In genomic region chr8:83570272-83571000, GRCm38 (mm10) we compare ENCODE assay signal across 20 mouse cellular contexts. TPM values are rescaled to one million over a fixed set of nuclear protein-coding genes. Genes with fewer than 3 reads are reported as not detected.
DNase-seq lines count a peak whose midpoint lies in the region; ATAC-seq and TF ChIP-seq lines count a peak whose summit lies in the region.
"Had no signal": no experiment of that assay in that cellular context is flagged by ENCODE, and none has a peak within 500 bp of the region (broad histone marks: within the 10 kb centered on the region; RNA-seq: fewer than 3 reads in every experiment).

No protein-coding gene starts in this region.

- no peak overlapping the region for H3K9ac ChIP-seq in neural tube, embryonic 15.5 days (replicated peaks)
- no peak overlapping the region for H3K9ac ChIP-seq in liver, postnatal 0 days (replicated peaks)
- no peak overlapping the region for H3K9ac ChIP-seq in forebrain, embryonic 12.5 days
- H3K9ac ChIP-seq: embryonic facial prominence, embryonic 12.5 days; limb, embryonic 12.5 days; neural tube, embryonic 13.5 days had no signal

- peaks cover 52% of the 10 kb centered on the region for H3K4me1 ChIP-seq in heart, embryonic 10.5 days
- peaks cover 44% of the 10 kb centered on the region for H3K4me1 ChIP-seq in neural tube, embryonic 15.5 days
- peaks cover 23% of the 10 kb centered on the region for H3K4me1 ChIP-seq in liver, postnatal 0 days (ENCODE audit: insufficient read depth)
- peaks cover 21% of the 10 kb centered on the region for H3K4me1 ChIP-seq in forebrain, embryonic 12.5 days

- peaks cover 57% of the 10 kb centered on the region for H3K36me3 ChIP-seq in heart, embryonic 10.5 days
- peaks cover 32% of the 10 kb centered on the region for H3K36me3 ChIP-seq in neural tube, embryonic 15.5 days
- peaks cover 24% of the 10 kb centered on the region for H3K36me3 ChIP-seq in liver, postnatal 0 days (replicated peaks; ENCODE audit: insufficient read depth, low read length)
- peaks cover 46% of the 10 kb centered on the region for H3K36me3 ChIP-seq in forebrain, embryonic 12.5 days (replicated peaks)

- no peak for ATAC-seq in neural tube, embryonic 15.5 days (ENCODE audit: low FRiP score)
- no peak for ATAC-seq in liver, postnatal 0 days
- ATAC-seq in forebrain, embryonic 12.5 days (ENCODE audit: low FRiP score), result no peak
- ATAC-seq: midbrain, embryonic 16.5 days had no signal

- no peaks in the 10 kb centered on the region for H3K9me3 ChIP-seq in heart, embryonic 10.5 days
- no peaks in the 10 kb centered on the region for H3K9me3 ChIP-seq in neural tube, embryonic 15.5 days (replicated peaks)
- no peaks in the 10 kb centered on the region for H3K9me3 ChIP-seq in liver, postnatal 0 days (ENCODE audit: low read length)
- no peaks in the 10 kb centered on the region for H3K9me3 ChIP-seq in forebrain, embryonic 12.5 days
- H3K9me3 ChIP-seq: embryonic facial prominence, embryonic 12.5 days; limb, embryonic 12.5 days; neural tube, embryonic 13.5 days had no signal

- DNase-seq in adrenal gland, adult (ENCODE audit: inconsistent age in 2 of 2, low spot score in 1 of 2), result peak; percentile 12 to 27
- DNase-seq in adrenal gland, postnatal 4 days (ENCODE audit: low spot score in 2 of 2), result no peak
- peak; percentile 69 for DNase-seq in heart, embryonic 10.5 days (ENCODE audit: low spot score)
- DNase-seq in heart, adult 9 months (ENCODE audit: low spot score in 2 of 2), result no peak
- peak; percentile 13 for DNase-seq in neural tube, embryonic 10.5 days (ENCODE audit: extremely low spot score, low spot score)
- peak; percentile 14 for DNase-seq in liver, postnatal 0 days
- DNase-seq: heart, postnatal 36 days; lung, adult 2 months; retina, postnatal 1 day had no signal

- 88% methylated on average over 15 of the region's 15 CpGs for WGBS in heart, embryonic 10.5 days
- WGBS in neural tube, embryonic 15.5 days, result 88% methylated on average over 15 of the region's 15 CpGs
- WGBS in liver, postnatal 0 days (ENCODE audit: insufficient replicate concordance), result 79% methylated on average over 14 of the region's 15 CpGs
- 95% methylated on average over 14 of the region's 15 CpGs for WGBS in forebrain, embryonic 12.5 days

- TF ChIP-seq EP300 in liver, postnatal 0 days (IDR thresholded peaks at IDR 0.05; ENCODE audit: low read depth), result no peak

- H3K4me2 ChIP-seq in neural tube, embryonic 15.5 days, result no peak overlapping the region
- H3K4me2 ChIP-seq in liver, postnatal 0 days (ENCODE audit: low read depth, low read length), result no peak overlapping the region
- H3K4me2 ChIP-seq in forebrain, embryonic 12.5 days, result no peak overlapping the region
- H3K4me2 ChIP-seq: embryonic facial prominence, embryonic 12.5 days; limb, embryonic 12.5 days; neural tube, embryonic 13.5 days had no signal

- no peaks in the 10 kb centered on the region for H3K27me3 ChIP-seq in heart, embryonic 10.5 days (ENCODE audit: insufficient read depth, poor library complexity, severe bottlenecking)
- H3K27me3 ChIP-seq in neural tube, embryonic 15.5 days (replicated peaks), result no peaks in the 10 kb centered on the region
- no peaks in the 10 kb centered on the region for H3K27me3 ChIP-seq in liver, postnatal 0 days (ENCODE audit: insufficient read depth, low read length)
- H3K27me3 ChIP-seq in forebrain, embryonic 12.5 days, result no peaks in the 10 kb centered on the region
- H3K27me3 ChIP-seq: CH12.LX; embryonic facial prominence, embryonic 12.5 days; limb, embryonic 12.5 days; neural tube, embryonic 13.5 days had no signal

- no peak overlapping the region for H3K27ac ChIP-seq in heart, embryonic 10.5 days
- H3K27ac ChIP-seq in neural tube, embryonic 15.5 days (replicated peaks), result no peak overlapping the region
- no peak overlapping the region for H3K27ac ChIP-seq in liver, postnatal 0 days (ENCODE audit: low read depth)
- no peak overlapping the region for H3K27ac ChIP-seq in forebrain, embryonic 12.5 days
- H3K27ac ChIP-seq: embryonic facial prominence, embryonic 12.5 days; kidney, postnatal 0 days; limb, embryonic 12.5 days; neural tube, embryonic 13.5 days had no signal

- TF ChIP-seq CTCF in liver, postnatal 0 days (IDR thresholded peaks at IDR 0.05; ENCODE audit: low read depth), result no peak

- no peak overlapping the region for H3K4me3 ChIP-seq in heart, embryonic 10.5 days
- H3K4me3 ChIP-seq in neural tube, embryonic 15.5 days (replicated peaks), result no peak overlapping the region
- H3K4me3 ChIP-seq in liver, postnatal 0 days (ENCODE audit: low read depth, low read length), result no peak overlapping the region
- no peak overlapping the region for H3K4me3 ChIP-seq in forebrain, embryonic 12.5 days (replicated peaks)
- H3K4me3 ChIP-seq: embryonic facial prominence, embryonic 12.5 days; limb, embryonic 12.5 days; neural tube, embryonic 13.5 days had no signal

RNA-seq across cellular contexts. Expression of gene Ndufb7, which starts 4.0 kb away (rescaled TPM):
- total RNA-seq in adrenal gland, postnatal 4 days (2021), result 100 to 1,000 TPM; 215 to 223 TPM
- 479 and 560 TPM in 2 replicates for polyA plus RNA-seq in heart, embryonic 10.5 days (2016; fragmentation: Nextera tagmentation; extraction: Ambion mirVana)
- polyA plus RNA-seq in neural tube, embryonic 15.5 days (2015; fragmentation: Nextera tagmentation; extraction: Ambion mirVana), result 344 and 362 TPM in 2 replicates
- polyA plus RNA-seq in liver, postnatal 0 days (2015; fragmentation: Nextera tagmentation; extraction: Ambion mirVana), result 298 and 304 TPM in 2 replicates
- polyA plus RNA-seq in forebrain, embryonic 12.5 days (2016; fragmentation: Nextera tagmentation; extraction: Ambion mirVana), result 356 and 359 TPM in 2 replicates

RNA-seq across cellular contexts. Expression of gene Olfr370, which starts 34.9 kb away (rescaled TPM):
- total RNA-seq in adrenal gland, postnatal 4 days (2021), result not detected
- not detected in 2 replicates for polyA plus RNA-seq in heart, embryonic 10.5 days (2016; fragmentation: Nextera tagmentation; extraction: Ambion mirVana)
- polyA plus RNA-seq in neural tube, embryonic 15.5 days (2015; fragmentation: Nextera tagmentation; extraction: Ambion mirVana), result not detected in 2 replicates
- polyA plus RNA-seq in liver, postnatal 0 days (2015; fragmentation: Nextera tagmentation; extraction: Ambion mirVana), result not detected in 2 replicates
- polyA plus RNA-seq in forebrain, embryonic 12.5 days (2016; fragmentation: Nextera tagmentation; extraction: Ambion mirVana), result not detected in 2 replicates
- total RNA-seq: CH12.LX; heart, adult 18-20 months; heart, postnatal 36 days; left cerebral cortex, adult 18-20 months had no signal
- polyA plus RNA-seq: embryonic facial prominence, embryonic 12.5 days; kidney, postnatal 0 days; limb, embryonic 12.5 days; lung, adult 2 months; midbrain, embryonic 16.5 days; spleen, adult 2 months had no signal

RNA-seq across cellular contexts. Expression of gene Tecr, which starts 37.3 kb away (rescaled TPM):
- total RNA-seq in adrenal gland, postnatal 4 days (2021), result 100 to 1,000 TPM; 369 to 378 TPM
- polyA plus RNA-seq in heart, embryonic 10.5 days (2016; fragmentation: Nextera tagmentation; extraction: Ambion mirVana), result 568 and 608 TPM in 2 replicates
- 1,464 and 1,650 TPM in 2 replicates for polyA plus RNA-seq in neural tube, embryonic 15.5 days (2015; fragmentation: Nextera tagmentation; extraction: Ambion mirVana)
- polyA plus RNA-seq in liver, postnatal 0 days (2015; fragmentation: Nextera tagmentation; extraction: Ambion mirVana), result 252 and 258 TPM in 2 replicates
- polyA plus RNA-seq in forebrain, embryonic 12.5 days (2016; fragmentation: Nextera tagmentation; extraction: Ambion mirVana), result 541 and 550 TPM in 2 replicates

RNA-seq across cellular contexts. Expression of gene Dnajb1, which starts 37.6 kb away (rescaled TPM):
- total RNA-seq in adrenal gland, postnatal 4 days (2021), result 10 to 100 TPM; 29.4 to 29.9 TPM
- polyA plus RNA-seq in heart, embryonic 10.5 days (2016; fragmentation: Nextera tagmentation; extraction: Ambion mirVana), result 51.9 and 71.5 TPM in 2 replicates
- 57.9 and 63.1 TPM in 2 replicates for polyA plus RNA-seq in neural tube, embryonic 15.5 days (2015; fragmentation: Nextera tagmentation; extraction: Ambion mirVana)
- 29.4 and 31.6 TPM in 2 replicates for polyA plus RNA-seq in liver, postnatal 0 days (2015; fragmentation: Nextera tagmentation; extraction: Ambion mirVana)
- polyA plus RNA-seq in forebrain, embryonic 12.5 days (2016; fragmentation: Nextera tagmentation; extraction: Ambion mirVana), result 63.0 and 67.3 TPM in 2 replicates

Comparison
In these comparisons a context has a peak if more than half of its experiments do, and no peak if none do; other contexts are left out.
1. DNase-seq: peak in adrenal gland, adult (2 of 2), heart, embryonic 10.5 days (single experiment), neural tube, embryonic 10.5 days (single experiment) and liver, postnatal 0 days (single experiment); none in adrenal gland, postnatal 4 days (0 of 2) and heart, adult 9 months (0 of 2).